ENCODE assay signal across 8 mouse cellular contexts in genomic region chr2:32693823-32694411, GRCm38 (mm10). TPM values are rescaled to one million over a fixed set of nuclear protein-coding genes. Genes with fewer than 3 reads are reported as not detected.
DNase-seq lines count a peak whose midpoint lies in the region; ATAC-seq and TF ChIP-seq lines count a peak whose summit lies in the region.

No protein-coding gene starts in this region.

- H3K27ac ChIP-seq in heart, embryonic 13.5 days (replicated peaks), result peak overlapping the region; percentile 71
- peak overlapping the region; percentile 83 for H3K27ac ChIP-seq in liver, embryonic 12.5 days
- H3K27ac ChIP-seq in stomach, embryonic 15.5 days, result peak overlapping the region; percentile 80

- TF ChIP-seq CTCF in C2C12 (IDR thresholded peaks at IDR 0.05; ENCODE audit: control insufficient read depth, insufficient read depth, insufficient read length), result peak; percentile 77
- peak; percentile 92 for TF ChIP-seq CTCF in brain, embryonic 14.5 days (IDR thresholded peaks at IDR 0.05; ENCODE audit: borderline replicate concordance, extremely low read depth, insufficient read depth, insufficient read length)

- H3K9me3 ChIP-seq in erythroblast, embryonic 14.5 days (ENCODE audit: control insufficient read depth, low read length), result no peaks in the 10 kb centered on the region
- no peaks in the 10 kb centered on the region for H3K9me3 ChIP-seq in heart, embryonic 13.5 days
- H3K9me3 ChIP-seq in liver, embryonic 12.5 days (replicated peaks), result no peaks in the 10 kb centered on the region
- H3K9me3 ChIP-seq in stomach, embryonic 15.5 days, result no peaks in the 10 kb centered on the region

- peak; percentile 94 for ATAC-seq in heart, embryonic 13.5 days (ENCODE audit: extremely low read depth, insufficient number of reproducible peaks, low FRiP score, low TSS enrichment)
- peak; percentile 95 for ATAC-seq in liver, embryonic 12.5 days
- ATAC-seq in stomach, embryonic 15.5 days (ENCODE audit: insufficient read depth, low FRiP score, low read depth), result peak; percentile 96

- DNase-seq in brain, embryonic 14.5 days (ENCODE audit: low read depth), result peak; percentile 99
- DNase-seq in kidney, postnatal 10 days, result peak; percentile 97
- DNase-seq in natural killer cell, adult 2 months (ENCODE audit: low spot score in 2 of 2), result peak; percentile 92 to 95

- peaks cover 12% of the 10 kb centered on the region for H3K79me3 ChIP-seq in C2C12 (ENCODE audit: low read depth)

- H3ac ChIP-seq in C2C12 (ENCODE audit: control insufficient read depth, insufficient read length, low read depth), result peak overlapping the region; percentile 74

- WGBS in heart, embryonic 13.5 days, result under 1% methylated on average over 51 of the region's 51 CpGs
- under 1% methylated on average over 51 of the region's 51 CpGs for WGBS in liver, embryonic 12.5 days (ENCODE audit: insufficient replicate concordance)
- whole genome bisulfite sequencing in stomach, embryonic 15.5 days, result under 1% methylated on average over 51 of the region's 51 CpGs

- TF ChIP-seq POLR2A in brain, embryonic 14.5 days (IDR thresholded peaks at IDR 0.05; ENCODE audit: borderline replicate concordance, extremely low read depth, insufficient read depth, insufficient read length, poor library complexity, severe bottlenecking), result peak; percentile 79

- H3K79me2 ChIP-seq in C2C12 (ENCODE audit: control insufficient read depth, insufficient read depth), result peaks cover 21% of the 10 kb centered on the region

- peaks cover 10% of the 10 kb centered on the region for H3K36me3 ChIP-seq in C2C12 (ENCODE audit: control insufficient read depth, insufficient read depth)
- peaks cover 12% of the 10 kb centered on the region for H3K36me3 ChIP-seq in erythroblast, embryonic 14.5 days (ENCODE audit: control insufficient read depth)
- peaks cover 16% of the 10 kb centered on the region for H3K36me3 ChIP-seq in heart, embryonic 13.5 days
- peaks cover 17% of the 10 kb centered on the region for H3K36me3 ChIP-seq in liver, embryonic 12.5 days
- H3K36me3 ChIP-seq in stomach, embryonic 15.5 days, result no peaks in the 10 kb centered on the region

- H3K27me3 ChIP-seq in C2C12 (ENCODE audit: control insufficient read depth, insufficient read depth, insufficient read length), result no peaks in the 10 kb centered on the region
- no peaks in the 10 kb centered on the region for H3K27me3 ChIP-seq in erythroblast, embryonic 14.5 days (ENCODE audit: control insufficient read depth)
- no peaks in the 10 kb centered on the region for H3K27me3 ChIP-seq in heart, embryonic 13.5 days (replicated peaks)
- H3K27me3 ChIP-seq in liver, embryonic 12.5 days (replicated peaks), result no peaks in the 10 kb centered on the region
- no peaks in the 10 kb centered on the region for H3K27me3 ChIP-seq in stomach, embryonic 15.5 days (replicated peaks)

- H3K9ac ChIP-seq in heart, embryonic 13.5 days, result peak overlapping the region; percentile 94
- peak overlapping the region; percentile 90 for H3K9ac ChIP-seq in liver, embryonic 12.5 days
- peak overlapping the region; percentile 53 for H3K9ac ChIP-seq in stomach, embryonic 15.5 days

- H3K4me3 ChIP-seq in C2C12 (ENCODE audit: insufficient read depth, poor library complexity, severe bottlenecking), result peak overlapping the region; percentile 72
- peak overlapping the region; percentile 73 for H3K4me3 ChIP-seq in erythroblast, embryonic 14.5 days (replicated peaks)
- H3K4me3 ChIP-seq in heart, embryonic 13.5 days, result peak overlapping the region; percentile 82
- peak overlapping the region; percentile 74 for H3K4me3 ChIP-seq in liver, embryonic 12.5 days
- H3K4me3 ChIP-seq in stomach, embryonic 15.5 days (replicated peaks), result peak overlapping the region; percentile 62

- H3K4me2 ChIP-seq in heart, embryonic 13.5 days, result peak overlapping the region; percentile 87
- H3K4me2 ChIP-seq in liver, embryonic 12.5 days, result peak overlapping the region; percentile 95
- H3K4me2 ChIP-seq in stomach, embryonic 15.5 days, result peak overlapping the region; percentile 64

- peaks cover 39% of the 10 kb centered on the region for H3K4me1 ChIP-seq in erythroblast, embryonic 14.5 days (ENCODE audit: control insufficient read depth)
- H3K4me1 ChIP-seq in heart, embryonic 13.5 days, result peaks cover 30% of the 10 kb centered on the region
- peaks cover 47% of the 10 kb centered on the region for H3K4me1 ChIP-seq in liver, embryonic 12.5 days
- H3K4me1 ChIP-seq in stomach, embryonic 15.5 days, result peaks cover 26% of the 10 kb centered on the region

TF ChIP-seq in C2C12, 6 proteins besides CTCF, POLR2A, EP300 and RAD21:
- no peak for TF ChIP-seq USF1 (IDR thresholded peaks at IDR 0.05; ENCODE audit: low read depth)
- TF ChIP-seq FOSL1 (IDR thresholded peaks at IDR 0.05; ENCODE audit: insufficient read depth, low read length, poor library complexity, severe bottlenecking), result no peak
- no peak for TF ChIP-seq MYOG (IDR thresholded peaks at IDR 0.05; ENCODE audit: control insufficient read depth, extremely low read depth, insufficient read length)
- TF ChIP-seq CEBPB (IDR thresholded peaks at IDR 0.05; ENCODE audit: low read depth), result no peak
- TF ChIP-seq MAX (IDR thresholded peaks at IDR 0.05), result peak; percentile 36
- TF ChIP-seq MYOD1 (IDR thresholded peaks at IDR 0.05; ENCODE audit: control insufficient read depth, insufficient read length, low read depth), result peak; percentile 69

RNA-seq across cellular contexts. Expression of gene Fpgs, which starts 10.0 kb away (rescaled TPM):
- 26.7 TPM for polyA plus RNA-seq in C2C12 (2012; fragmentation: generic; extraction: Trizol)
- 33.7 and 45.7 TPM in 2 replicates for polyA plus RNA-seq in brain, embryonic 14.5 days (2012; rRNA removed)
- 1.0 and 1.2 TPM in 2 replicates for polyA plus RNA-seq in erythroblast, embryonic 14.5 days (2012)
- polyA plus RNA-seq in heart, embryonic 13.5 days (2015; fragmentation: Nextera tagmentation; extraction: Ambion mirVana), result 19.0 and 21.3 TPM in 2 replicates
- polyA plus RNA-seq in liver, embryonic 12.5 days (2016; fragmentation: Nextera tagmentation; extraction: Ambion mirVana), result 32.8 and 35.8 TPM in 2 replicates
- polyA plus RNA-seq in stomach, embryonic 15.5 days (2015; fragmentation: Nextera tagmentation; extraction: Ambion mirVana), result 33.8 and 34.1 TPM in 2 replicates

RNA-seq across cellular contexts. Expression of gene Cdk9, which starts 19.0 kb away (rescaled TPM):
- 112 TPM for polyA plus RNA-seq in C2C12 (2012; fragmentation: generic; extraction: Trizol)
- polyA plus RNA-seq in brain, embryonic 14.5 days (2012; rRNA removed), result 197 and 278 TPM in 2 replicates
- 6.1 and 10.2 TPM in 2 replicates for polyA plus RNA-seq in erythroblast, embryonic 14.5 days (2012)
- 60.0 and 63.2 TPM in 2 replicates for polyA plus RNA-seq in heart, embryonic 13.5 days (2015; fragmentation: Nextera tagmentation; extraction: Ambion mirVana)
- 85.3 and 86.1 TPM in 2 replicates for polyA plus RNA-seq in liver, embryonic 12.5 days (2016; fragmentation: Nextera tagmentation; extraction: Ambion mirVana)
- polyA plus RNA-seq in stomach, embryonic 15.5 days (2015; fragmentation: Nextera tagmentation; extraction: Ambion mirVana), result 89.8 and 91.4 TPM in 2 replicates

RNA-seq across cellular contexts. Expression of gene Sh2d3c, which starts 26.9 kb away (rescaled TPM):
- polyA plus RNA-seq in C2C12 (2012; fragmentation: generic; extraction: Trizol), result 0.50 TPM
- polyA plus RNA-seq in brain, embryonic 14.5 days (2012; rRNA removed), result 47.8 and 60.6 TPM in 2 replicates
- polyA plus RNA-seq in erythroblast, embryonic 14.5 days (2012), result 0.04 and 0.06 TPM in 2 replicates
- polyA plus RNA-seq in heart, embryonic 13.5 days (2015; fragmentation: Nextera tagmentation; extraction: Ambion mirVana), result 33.0 and 34.1 TPM in 2 replicates
- polyA plus RNA-seq in liver, embryonic 12.5 days (2016; fragmentation: Nextera tagmentation; extraction: Ambion mirVana), result 9.7 and 10.1 TPM in 2 replicates
- polyA plus RNA-seq in stomach, embryonic 15.5 days (2015; fragmentation: Nextera tagmentation; extraction: Ambion mirVana), result 26.2 and 28.6 TPM in 2 replicates

RNA-seq across cellular contexts. Expression of gene 6330409D20Rik, which starts 46.9 kb away (rescaled TPM):
- polyA plus RNA-seq in C2C12 (2012; fragmentation: generic; extraction: Trizol), result not detected
- 4.4 and 4.8 TPM in 2 replicates for polyA plus RNA-seq in brain, embryonic 14.5 days (2012; rRNA removed)
- polyA plus RNA-seq in erythroblast, embryonic 14.5 days (2012), result not detected in 2 replicates
- polyA plus RNA-seq in heart, embryonic 13.5 days (2015; fragmentation: Nextera tagmentation; extraction: Ambion mirVana), result 0.18 and 0.28 TPM in 2 replicates
- polyA plus RNA-seq in liver, embryonic 12.5 days (2016; fragmentation: Nextera tagmentation; extraction: Ambion mirVana), result not detected in 2 replicates
- polyA plus RNA-seq in stomach, embryonic 15.5 days (2015; fragmentation: Nextera tagmentation; extraction: Ambion mirVana), result 0.27 and 0.45 TPM in 2 replicates

RNA-seq across cellular contexts. Expression of gene Eng, which starts 47.5 kb away (rescaled TPM):
- 1.1 TPM for polyA plus RNA-seq in C2C12 (2012; fragmentation: generic; extraction: Trizol)
- polyA plus RNA-seq in brain, embryonic 14.5 days (2012; rRNA removed), result 27.1 and 38.0 TPM in 2 replicates
- polyA plus RNA-seq in erythroblast, embryonic 14.5 days (2012), result 0.60 and 0.69 TPM in 2 replicates
- 148 and 155 TPM in 2 replicates for polyA plus RNA-seq in heart, embryonic 13.5 days (2015; fragmentation: Nextera tagmentation; extraction: Ambion mirVana)
- polyA plus RNA-seq in liver, embryonic 12.5 days (2016; fragmentation: Nextera tagmentation; extraction: Ambion mirVana), result 32.4 and 35.4 TPM in 2 replicates
- 59.6 and 65.3 TPM in 2 replicates for polyA plus RNA-seq in stomach, embryonic 15.5 days (2015; fragmentation: Nextera tagmentation; extraction: Ambion mirVana)

Comparison
In these comparisons a context has a peak if more than half of its experiments do, and no peak if none do; other contexts are left out.
1. Peak in every context shown above with its lines: DNase-seq, ATAC-seq, H3K4me3 ChIP-seq and H3K27ac ChIP-seq.